Mouse (Mus musculus) liver, adult 2 months (tissue): Measurements from ENCODE around the gene Kdsr.

ENCODE experiments used
- CTCF ChIP-seq: fragments of 200-500 bp; IDR thresholded peaks from 2 replicates; pipeline ENCODE4 v1.5.1; 2011; ENCODE audit warnings: low read depth, low read length, control low read depth
- POLR2A ChIP-seq: fragments of 200-500 bp; IDR thresholded peaks from 2 replicates; pipeline ENCODE4 v1.6.1; 2011; ENCODE audit warnings: low read length, control low read depth; ENCODE audit not compliant: insufficient read depth; ENCODE audit errors: extremely low read depth

- TF ChIP-seq CTCF, result no peak
- TF ChIP-seq POLR2A, result no peak
Measured at GRCm38 (mm10) chr1:106682829-106683228, 76.7 kb downstream of the Kdsr start.
